Mouse (Mus musculus): ENCODE measurements around the gene Lif.

The Lif gene

DNA sequence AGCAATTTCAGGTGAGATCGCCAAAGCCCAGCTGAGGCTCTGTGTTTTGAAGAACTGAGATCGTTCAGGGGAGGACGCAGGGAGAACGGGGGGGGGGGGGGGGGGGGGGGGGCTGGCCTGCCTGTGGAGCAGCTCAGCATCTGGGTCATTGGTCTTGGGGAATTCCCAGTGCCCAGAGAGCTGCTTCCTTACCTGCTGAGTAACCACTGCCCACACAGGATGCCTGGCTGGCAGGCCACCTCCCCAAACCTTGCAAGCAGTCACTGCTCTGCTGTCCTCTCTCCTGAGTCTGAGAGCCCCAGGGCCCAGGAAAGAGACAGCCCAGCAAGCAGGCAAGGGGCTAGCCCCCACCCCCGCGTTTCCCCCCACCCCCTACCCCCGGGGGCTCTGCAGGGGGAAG is 5.5 kb downstream of the Lif start:
- DNase-seq (ENCODE audit: low spot score in 2 of 2) = no peak

DNA sequence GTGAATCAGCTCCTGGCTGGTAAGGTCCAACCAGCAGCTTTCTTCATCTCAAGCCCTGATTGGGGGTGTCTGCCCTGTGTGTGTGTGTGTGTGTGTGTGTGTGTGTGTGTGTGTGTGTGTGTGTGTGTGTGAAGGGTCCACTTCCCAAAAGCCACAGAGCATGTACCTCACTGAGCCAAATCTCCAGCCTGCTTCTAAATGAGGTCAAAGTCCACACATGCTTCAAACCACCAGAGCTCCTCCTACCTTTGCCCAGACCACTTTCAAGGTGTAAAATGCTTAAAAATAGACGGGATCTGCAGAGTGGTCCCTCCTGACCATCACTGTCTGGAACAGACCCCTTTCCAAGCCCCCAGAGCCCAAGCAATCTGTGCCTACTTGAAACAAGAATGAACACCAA is 5.9 kb downstream of the Lif start:
- DNase-seq (ENCODE audit: low spot score in 2 of 2) = no peak

DNA sequence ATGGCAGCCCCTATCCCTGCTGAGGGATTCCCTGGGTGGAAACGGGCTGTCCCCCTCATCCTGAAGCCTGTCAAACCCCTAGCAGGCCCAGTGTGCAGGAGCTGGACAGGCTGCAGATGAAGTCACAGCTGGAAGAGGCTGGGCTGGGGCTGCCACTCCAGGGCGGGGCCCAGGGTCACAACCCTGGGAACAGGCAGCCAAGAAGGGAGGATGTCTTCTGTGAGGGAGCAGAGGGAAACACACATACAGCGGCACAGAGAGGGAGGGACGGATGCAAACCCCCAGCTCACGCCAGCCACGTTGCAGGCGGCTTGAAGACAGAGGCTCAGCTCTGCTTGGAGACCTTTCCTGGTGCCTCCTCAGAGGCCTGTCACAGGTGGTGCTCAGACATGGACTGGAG is 6.7 kb downstream of the Lif start:
- no peak for DNase-seq (ENCODE audit: low spot score in 2 of 2)

DNA sequence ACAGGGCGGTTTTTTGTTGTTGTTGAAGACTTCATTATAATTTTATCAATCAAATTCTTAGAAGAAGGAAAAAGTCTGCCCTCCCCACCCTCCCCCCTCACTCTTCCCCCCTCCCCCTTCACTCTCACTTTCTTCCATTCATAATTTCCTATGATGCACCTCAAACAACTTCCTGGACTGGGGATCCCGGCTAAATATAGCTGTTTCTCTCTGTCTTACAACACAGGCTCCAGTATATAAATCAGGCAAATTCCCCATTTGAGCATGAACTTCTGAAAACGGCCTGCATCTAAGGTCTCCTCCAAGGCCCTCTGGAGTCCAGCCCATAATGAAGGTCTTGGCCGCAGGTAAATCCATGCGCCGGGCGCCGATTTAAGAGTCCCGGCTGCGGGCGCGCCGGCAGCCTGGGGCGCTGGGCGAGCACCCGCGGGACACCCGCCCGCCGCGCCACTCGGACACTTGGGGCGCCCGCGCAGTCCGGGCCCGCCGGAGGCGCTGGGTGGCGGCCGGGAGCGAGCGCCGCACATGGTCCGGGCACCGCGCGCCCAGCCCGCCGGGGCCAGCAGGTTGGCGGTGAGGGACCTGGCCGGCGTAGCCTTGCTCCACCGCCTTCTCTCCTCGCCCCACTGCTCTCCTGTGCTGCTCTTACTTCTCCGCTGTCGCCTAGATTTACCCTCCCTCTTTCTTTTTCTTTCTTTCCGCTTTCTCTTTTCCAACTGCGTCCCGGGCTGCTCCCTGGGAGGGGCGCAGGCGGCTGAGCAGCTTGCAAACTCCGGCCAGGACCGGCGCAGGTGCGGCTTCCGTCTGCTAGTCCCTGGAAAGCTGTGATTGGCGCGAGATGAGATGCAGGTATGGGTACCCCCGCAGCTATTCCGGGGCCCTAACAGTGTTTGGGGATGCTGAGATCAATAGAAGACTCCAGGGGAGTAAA is 9.2 kb downstream of the Lif start:
- no peak for DNase-seq (ENCODE audit: low spot score in 2 of 2)

DNA sequence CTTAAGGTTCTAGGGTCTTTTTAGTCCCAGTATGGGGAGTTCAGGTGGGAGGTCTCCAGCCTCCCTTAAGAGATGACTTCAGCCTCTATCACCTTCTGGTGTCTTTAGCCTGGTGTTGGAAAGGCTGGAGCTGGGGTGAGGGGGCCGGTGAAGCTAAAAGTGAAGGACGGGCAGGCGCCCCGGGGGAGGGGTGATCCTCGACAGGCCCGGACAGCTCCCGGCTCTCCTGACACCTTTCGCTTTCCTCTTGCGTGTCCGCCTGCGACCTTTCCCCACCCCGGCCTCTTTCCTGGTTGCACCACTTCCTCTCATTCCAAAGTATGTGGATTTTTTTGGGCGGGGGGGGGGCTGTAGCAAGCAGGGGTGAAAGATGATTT is 9.8 kb downstream of the Lif start:
- DNase-seq (ENCODE audit: low spot score in 2 of 2) = no peak

DNA sequence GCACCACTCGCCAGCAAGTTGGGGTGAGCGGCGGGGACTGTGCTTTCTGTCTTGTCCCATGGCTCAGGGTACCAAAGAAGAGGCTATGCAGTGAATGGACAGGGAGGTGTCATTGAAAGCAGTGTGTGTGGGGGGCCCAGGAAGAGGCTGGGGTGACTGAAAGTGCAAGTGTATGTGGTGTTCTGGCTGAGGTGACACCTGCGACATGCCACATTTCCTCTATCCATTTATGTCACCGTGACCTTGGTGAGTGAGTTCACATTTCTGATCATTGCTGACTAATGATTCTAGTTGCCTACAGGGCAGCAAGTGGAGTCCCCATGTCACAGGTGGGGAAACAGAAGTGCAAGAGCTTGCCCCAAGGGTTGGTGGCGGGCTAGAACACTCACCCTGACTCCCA is 11.1 kb downstream of the Lif start:
- no peak for DNase-seq (ENCODE audit: low spot score in 2 of 2)

DNA sequence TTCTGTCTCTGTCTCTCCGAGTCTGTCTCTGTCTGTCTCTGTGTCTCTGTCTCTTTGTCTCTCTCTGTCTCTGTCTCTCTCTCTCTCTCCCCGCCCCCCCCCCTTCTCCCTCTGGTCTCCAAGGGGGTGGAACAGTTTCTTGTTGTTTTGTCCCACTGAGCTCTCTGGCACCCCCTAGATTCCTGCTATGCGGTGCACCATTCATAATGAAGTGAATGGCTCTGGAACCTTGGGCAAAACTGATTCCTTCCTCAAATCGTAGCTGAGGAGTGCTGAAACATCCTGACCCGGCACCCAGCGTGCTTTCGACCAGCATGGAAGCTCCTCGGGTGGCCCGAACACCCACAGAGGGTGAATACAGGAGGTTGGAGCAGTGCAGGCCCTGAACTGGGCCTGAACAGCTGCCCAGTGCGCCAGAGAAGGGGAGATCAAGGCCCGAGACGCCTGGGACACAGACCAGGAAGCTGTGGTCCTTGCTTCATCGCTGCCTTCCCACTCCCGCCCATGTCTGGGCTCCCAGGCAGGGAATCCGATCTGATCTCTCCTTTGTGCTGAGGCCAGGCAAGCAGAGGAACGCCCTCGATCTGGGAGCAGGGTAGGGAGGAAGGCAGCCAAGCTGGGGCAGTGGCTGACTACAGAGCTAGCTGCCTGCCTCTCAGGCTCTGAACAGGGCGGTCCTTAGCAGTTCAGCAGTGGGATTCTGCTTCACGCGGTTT is 13.5 kb downstream of the Lif start:
- no peak for DNase-seq (ENCODE audit: low spot score in 2 of 2)

DNA sequence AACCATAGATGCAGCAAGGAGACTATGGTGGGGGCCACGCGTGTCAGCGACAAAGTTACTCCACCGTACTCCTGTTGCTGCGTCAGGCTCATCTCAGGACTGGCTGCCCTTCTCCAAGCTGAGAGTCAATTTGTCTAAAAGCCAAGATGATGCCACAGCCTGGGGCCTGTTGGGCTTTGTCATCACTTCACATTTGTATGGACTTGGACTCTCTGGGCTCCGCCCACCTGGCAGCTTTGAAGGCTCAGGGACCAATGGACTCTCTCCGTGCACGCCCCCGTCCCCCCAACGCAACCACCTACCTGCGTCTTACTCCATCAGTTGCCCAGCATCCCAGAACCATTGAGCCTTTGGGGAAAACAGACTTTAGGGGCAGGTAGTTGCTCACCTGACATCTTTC is 14.2 kb downstream of the Lif start:
- no peak for DNase-seq (ENCODE audit: low spot score in 2 of 2)

DNA sequence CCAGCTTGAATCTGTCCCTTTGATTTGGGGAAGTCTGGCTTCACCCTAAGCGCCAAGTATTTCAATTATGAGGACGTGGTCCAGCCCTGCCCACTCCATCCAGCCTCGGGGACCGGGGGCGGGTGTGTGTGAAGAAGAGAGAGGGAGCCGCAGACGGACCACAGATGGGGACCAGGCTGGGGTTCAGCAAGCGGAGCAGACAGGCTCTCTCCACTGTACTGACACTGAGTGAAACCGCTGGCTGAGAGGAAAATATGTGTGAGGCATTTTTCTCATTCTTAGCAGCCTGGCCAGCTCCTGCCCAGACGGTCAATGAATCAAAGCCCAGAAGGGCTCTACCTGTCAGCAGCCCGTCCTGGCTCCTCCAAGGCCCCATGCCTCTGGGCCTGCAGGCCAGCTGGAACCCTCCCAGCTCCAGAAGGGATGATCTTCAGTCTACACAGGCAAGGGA is 19.1 kb downstream of the Lif start:
- DNase-seq (ENCODE audit: low spot score in 2 of 2) = no peak

DNA sequence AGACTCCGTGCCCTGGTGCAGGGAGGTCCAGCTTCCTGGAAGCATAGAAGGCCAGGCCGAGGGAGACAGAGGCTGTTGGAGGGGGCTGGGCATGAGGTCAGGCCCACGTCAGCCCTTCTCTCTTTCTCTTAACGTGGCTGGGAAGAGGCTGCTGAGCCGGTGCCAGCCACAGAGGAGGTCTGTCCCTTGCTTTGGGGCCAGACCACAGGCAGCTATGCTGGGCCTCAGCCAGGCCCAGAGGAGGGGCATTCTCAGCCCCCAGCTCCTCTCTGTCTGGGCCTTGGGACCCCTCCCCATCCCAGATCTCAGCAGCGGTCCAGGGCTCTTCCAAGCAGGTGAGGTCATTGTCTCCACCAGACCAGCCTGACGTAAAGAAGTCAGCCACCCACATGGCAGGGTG is 22.6 kb downstream of the Lif start:
- no peak for DNase-seq (ENCODE audit: low spot score in 2 of 2)

DNA sequence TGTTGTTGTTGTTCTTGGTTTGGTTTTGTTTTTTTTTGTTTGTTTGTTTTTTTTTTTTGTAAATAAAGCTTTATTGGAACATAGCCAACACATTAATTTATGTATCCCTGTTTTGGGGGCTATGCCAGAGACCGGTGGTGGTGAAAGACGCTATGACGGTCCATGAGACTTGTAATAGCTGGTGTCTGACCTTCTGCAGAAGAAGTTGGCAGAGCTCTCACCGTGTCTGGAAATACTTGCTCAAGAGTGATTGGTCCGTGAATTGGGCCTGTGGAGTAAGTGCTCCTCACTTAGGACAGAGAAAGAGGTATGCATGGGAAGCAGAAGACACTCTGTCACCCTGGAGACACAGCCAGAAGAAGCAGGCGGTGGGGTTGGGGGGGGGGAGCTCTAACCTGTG is 24.5 kb downstream of the Lif start:
- DNase-seq (ENCODE audit: low spot score in 2 of 2) = no peak

DNA sequence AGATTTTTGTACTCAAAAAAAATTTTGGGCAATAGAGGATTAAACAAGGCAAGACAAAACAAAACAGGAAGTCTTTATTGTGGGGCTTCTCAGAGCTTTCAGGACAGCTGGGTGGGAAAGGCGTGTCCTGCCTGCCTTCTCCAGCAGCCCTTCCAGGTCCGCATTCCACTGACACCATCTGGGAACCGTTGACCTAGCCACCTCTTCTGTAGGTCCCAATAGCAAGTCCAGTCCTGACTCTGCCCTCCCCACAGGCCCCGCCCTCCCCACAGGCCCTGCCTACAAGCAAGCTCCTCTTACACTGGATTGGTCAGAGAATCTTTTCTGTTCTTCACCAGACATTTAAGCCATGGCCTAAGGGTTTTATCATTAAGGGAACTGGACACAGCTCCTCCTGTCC is 26.3 kb downstream of the Lif start:
- DNase-seq (ENCODE audit: low spot score in 2 of 2) = no peak

DNA sequence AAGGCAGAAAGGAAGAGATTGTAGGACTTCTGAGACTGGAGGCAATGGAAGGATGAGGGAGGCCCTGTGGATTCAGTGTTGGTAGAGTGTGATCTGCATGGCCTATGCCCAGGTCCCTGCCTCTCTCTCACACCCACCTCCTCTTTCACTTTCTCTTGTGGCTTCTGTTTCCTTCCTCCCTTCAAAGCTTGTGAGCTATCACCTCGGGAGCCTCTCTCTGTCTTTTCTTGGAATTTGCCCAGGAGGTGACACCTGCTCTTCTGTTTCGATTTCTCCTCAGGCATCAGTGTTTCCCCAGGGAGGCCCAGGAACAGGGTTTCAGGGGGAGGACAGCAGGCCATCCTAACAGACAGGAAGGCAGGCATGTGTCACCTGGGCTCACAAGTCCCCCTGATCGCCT is 31.9 kb downstream of the Lif start:
- DNase-seq (ENCODE audit: low spot score in 2 of 2) = no peak

DNA sequence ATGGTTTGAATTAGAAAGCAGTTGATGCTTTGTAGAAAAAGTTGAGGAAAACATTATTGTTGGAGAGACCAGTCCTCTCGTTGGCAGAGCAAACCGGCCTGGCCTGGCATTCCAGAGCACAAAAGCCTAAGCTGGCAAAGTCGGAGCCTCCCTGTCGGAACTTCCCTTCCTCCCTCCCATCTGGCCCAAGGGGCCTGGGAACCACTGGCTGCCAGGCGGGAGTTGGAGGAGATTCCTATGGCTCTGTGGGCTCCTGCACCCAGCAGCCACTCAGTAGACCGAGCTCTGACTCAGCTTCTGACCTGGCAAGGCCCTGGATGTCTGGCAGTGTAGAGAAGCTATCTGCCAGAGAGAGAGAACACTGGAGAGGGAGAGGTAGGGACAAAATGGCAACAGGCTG is 34.3 kb downstream of the Lif start:
- peak; percentile 37 to 61 for DNase-seq (ENCODE audit: low spot score in 2 of 2)

DNA sequence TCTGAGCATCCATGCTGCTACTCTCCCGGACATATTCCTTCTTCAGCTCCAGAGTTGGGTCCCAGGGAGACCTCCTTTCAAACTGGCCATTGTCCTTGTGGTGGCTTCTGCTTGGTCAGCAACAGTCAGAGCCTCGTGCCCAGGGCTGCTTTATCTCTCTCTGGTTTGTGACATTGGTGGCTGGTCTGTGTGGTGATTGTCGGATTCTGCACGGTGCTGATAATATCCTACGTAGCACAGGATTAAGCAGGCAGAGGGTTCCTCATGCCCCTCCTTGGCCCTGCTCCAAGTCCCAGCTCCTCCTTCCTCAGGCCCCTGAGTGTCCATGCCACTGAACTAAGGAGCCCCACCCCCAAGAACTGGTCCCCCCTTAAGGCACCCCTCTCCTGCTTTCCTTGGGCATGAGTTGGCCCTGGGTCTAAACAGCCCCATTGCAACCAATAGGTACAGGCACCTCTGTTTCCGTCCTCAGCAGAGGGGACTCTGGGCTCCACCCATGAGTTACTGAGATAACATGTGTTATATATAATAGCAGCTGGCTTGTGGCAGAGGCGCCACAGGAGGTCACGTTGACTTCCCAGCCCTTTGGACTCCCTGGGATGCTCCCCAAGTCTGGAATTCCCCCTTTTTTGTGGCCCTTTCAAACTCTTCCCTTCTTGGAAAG is 35.0 kb downstream of the Lif start:
- no peak for DNase-seq (ENCODE audit: low spot score in 2 of 2)

DNA sequence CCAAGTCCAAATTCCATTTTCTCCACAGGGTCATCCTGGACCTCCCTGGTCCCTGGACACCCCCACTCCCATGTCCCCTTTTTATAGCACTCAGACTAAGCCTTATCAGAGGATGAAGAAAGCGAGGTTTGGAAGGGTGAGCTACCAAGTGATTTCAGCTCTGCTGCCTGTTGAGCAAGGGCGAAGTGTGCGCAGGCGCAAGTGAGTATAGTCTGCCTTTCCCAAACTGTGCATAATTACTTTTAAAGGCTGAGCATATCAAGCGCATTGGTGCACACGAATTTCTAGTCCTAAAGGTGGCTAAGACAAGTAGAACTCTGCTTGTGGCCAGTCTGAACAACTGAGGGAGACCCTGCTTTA is 35.5 kb downstream of the Lif start:
- DNase-seq (ENCODE audit: low spot score in 2 of 2) = no peak

DNA sequence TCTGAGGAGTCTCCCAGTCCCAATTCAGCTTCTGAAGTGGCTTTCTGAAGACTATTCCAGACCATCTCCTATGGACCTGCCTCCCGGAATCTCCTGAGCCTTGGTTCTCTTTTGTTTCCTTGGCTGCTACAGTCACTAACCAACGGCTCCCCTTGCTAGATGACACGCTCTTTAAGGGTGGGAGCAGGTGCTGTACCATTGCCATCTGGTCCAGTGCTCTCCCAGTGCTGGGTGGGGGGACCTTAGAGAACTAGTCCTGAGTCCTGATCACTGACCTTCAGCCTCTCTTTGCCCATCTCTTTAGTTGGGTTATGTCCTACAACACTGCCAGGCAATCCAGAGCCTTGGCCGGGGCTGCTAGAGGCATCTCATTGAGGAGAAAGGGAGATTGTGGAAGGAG is 36.1 kb downstream of the Lif start:
- no peak for DNase-seq (ENCODE audit: low spot score in 2 of 2)

DNA sequence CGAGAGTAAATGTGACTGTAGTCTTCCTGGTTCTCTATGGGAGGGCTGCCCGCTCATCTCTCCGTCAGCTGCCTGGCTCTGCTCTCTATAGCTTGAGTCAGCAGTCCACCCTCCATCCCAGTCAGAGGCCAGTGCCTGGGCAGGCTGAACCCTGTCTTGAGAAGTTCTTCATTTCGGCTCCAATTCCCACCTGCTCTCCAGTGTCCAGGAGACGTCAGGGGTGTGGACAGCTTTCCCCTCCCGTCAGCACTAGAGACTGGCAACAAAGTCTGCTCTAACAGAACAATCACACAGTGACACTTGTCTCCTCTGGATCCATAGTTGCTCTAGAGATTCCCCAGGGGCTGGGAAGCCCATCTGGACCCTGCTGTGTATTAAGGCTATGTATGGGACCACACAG is 36.7 kb downstream of the Lif start:
- DNase-seq (ENCODE audit: low spot score in 2 of 2) = no peak

DNA sequence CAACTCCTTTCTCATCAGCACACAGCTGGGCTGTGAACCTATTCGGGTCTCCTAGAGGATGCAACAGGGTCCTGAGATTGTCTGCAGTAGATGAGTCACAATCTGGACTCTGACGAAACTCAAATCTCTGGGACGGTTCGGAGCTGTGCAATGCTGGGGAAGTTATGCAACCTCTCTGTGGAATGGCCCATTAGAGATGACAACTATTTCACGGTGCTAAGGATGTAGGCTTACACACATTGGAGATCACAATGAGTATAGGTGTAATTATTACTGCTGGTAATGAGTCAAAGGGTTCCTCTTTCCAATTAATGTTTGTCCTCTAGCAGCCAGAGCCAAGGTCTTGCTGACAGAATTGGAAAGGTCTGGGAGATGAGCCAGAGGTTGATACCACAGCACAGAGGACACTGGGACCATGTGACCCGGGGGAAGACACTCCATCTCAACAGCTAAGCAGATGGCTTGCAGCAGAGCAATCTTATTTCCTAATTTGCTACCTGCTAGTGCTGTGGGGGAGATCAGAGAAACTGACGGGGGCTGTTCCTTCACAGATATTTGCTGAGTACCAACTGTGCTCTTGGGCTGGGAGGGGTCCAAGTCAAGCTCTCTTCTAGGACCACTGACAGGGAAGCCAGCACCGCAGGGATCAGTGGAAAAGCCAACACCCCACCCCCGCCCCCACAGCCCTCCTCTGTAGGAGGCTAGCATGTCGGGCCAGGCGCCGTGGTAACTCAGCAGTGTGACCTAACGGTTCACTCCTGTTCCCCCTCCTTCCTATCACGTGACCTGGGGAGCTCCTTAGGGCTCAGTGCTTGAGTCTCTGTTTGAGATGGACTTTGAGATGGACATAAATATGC is 37.4 kb downstream of the Lif start:
- no peak for DNase-seq (ENCODE audit: low spot score in 2 of 2)

DNA sequence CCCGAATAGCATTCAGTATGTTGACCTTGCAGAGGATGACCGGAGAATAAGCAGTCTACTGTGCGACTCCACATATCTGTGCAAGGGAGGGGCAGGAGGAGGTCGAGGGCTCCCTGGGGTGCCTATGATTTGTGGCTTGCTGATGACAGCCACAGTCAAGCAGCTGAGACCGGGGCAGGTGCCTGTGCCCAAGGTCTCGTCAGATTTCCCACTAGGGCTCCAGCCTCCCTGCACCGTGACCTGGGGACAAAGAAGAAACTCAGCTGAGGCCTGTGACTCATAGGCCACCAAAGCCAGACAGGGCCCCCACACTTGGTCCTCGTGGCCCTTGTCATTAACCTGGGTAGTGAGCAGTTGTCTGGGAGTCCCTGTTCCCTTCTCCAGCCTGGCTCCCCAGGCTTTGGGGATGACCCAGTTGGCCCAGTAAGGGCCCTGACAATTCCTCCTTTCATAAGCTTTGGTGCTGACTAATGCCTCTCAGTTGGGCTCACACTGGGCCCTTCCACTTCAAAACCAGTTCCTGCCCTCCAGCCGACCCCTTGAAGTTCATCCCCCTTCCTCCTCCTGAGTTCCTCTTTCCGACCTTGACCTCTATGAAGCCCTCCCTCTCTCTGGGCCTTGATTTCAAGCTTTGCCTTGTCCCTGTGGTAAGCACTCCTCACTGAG is 39.4 kb downstream of the Lif start:
- no peak for DNase-seq (ENCODE audit: low spot score in 2 of 2)

DNA sequence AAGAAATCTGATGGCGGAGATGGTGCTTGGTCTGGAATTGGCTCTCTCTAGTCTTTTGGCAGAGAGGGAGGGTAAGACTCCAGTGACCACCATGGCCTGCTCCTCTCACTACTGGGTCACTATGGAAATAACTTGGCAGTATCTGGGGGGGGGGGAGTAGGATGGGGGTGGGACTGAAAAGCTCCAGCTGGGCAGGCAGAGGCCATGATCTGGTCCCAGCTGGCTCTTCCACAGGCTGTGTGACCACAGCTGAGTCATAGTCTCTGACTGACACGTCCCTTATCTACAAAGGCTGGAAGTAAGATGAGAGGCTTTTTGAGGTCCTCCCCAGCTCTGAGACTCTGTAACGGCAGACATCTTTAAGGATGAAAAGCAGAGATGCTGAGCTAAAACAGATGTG is 40.4 kb downstream of the Lif start:
- DNase-seq (ENCODE audit: low spot score in 2 of 2) = no peak
